Mouse (Mus musculus): Measurements from ENCODE around the gene Efcab7.

- TF ChIP-seq CTCF (IDR thresholded peaks at IDR 0.05; ENCODE audit: borderline replicate concordance, insufficient read depth, low read length): no peak
- no peak for TF ChIP-seq POLR2A (IDR thresholded peaks at IDR 0.05; ENCODE audit: low read depth, low read length)
These were observed 118.2 kb downstream of the Efcab7 start for GRCm38 (mm10) chr4:99947192-99947591.
